Mouse (Mus musculus): ENCODE results near the gene Neu4. TPM values are rescaled to one million over a fixed set of nuclear protein-coding genes. Genes with fewer than 3 reads are reported as not detected.

The Neu4 gene
- polyA plus RNA-seq (2017; shearing (Covaris generic)), result 0.24 TPM

DNA sequence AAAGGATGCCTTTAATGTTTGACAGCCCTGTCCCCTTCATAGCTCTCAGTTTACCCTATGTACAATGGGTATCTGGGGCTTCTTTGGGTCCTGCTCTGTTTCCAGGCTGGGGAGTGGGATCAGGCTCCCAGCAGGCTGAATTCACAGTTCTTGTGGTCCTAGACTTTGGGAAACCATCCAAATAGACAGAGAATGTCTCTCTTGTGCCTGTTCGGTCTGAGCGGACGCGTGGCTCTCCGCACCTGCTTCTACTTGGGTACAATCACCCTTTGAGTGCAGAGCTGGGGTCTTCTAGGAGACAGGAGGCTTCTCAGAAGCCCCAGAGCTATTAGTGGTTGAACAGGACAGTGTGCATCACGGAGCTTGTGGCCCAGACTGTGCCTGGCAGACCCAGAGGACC, at the start of gene Neu4:
TSS of gene Neu4 (plus strand) at position 301 of the 400 bp plus-strand sequence.

GRCm38 (mm10) chr1:93990209-93990608, 30.0 kb upstream of the Neu4 start, which contains the start of gene Gal3st2c:
Gene Gal3st2c (plus strand): TSS chr1:93990509.

GRCm38 (mm10) chr1:94052373-94052772, 32.1 kb downstream of the Neu4 start, which contains the start of gene Pdcd1:
Gene Pdcd1 (minus strand): TSS chr1:94052553.

Other genes starting within 250 kb of the Neu4 start
- 36.8 TPM for gene Dtymk, start 218.5 kb upstream of the Neu4 start, polyA plus RNA-seq (2017; shearing (Covaris generic))
- 51.6 TPM for gene Ing5, start 216.5 kb upstream of the Neu4 start, polyA plus RNA-seq (2017; shearing (Covaris generic))
- gene D2hgdh, start 195.5 kb upstream of the Neu4 start, polyA plus RNA-seq (2017; shearing (Covaris generic)), result 18.7 TPM
- gene Gal3st2, start 159.1 kb upstream of the Neu4 start, polyA plus RNA-seq (2017; shearing (Covaris generic)), result not detected
- gene Gal3st2b, start 102.1 kb upstream of the Neu4 start, polyA plus RNA-seq (2017; shearing (Covaris generic)), result 0.23 TPM
- 0.09 TPM for gene Gal3st2c, start 29.9 kb upstream of the Neu4 start, polyA plus RNA-seq (2017; shearing (Covaris generic))
- 132 TPM for gene Pdcd1, start 32.1 kb downstream of the Neu4 start, polyA plus RNA-seq (2017; shearing (Covaris generic))

Measured in effector memory CD4-positive, alpha-beta T cell, adult 7 months (primary cell).